Mouse (Mus musculus): ENCODE data around the gene Myo1e.

GRCm38 (mm10) chr9:70274887-70275555, 67.9 kb downstream of the Myo1e start:
- TF ChIP-seq HCFC1 (IDR thresholded peaks at IDR 0.05; ENCODE audit: borderline replicate concordance, insufficient read depth, low read length), result no peak
- no peak for TF ChIP-seq CHD2 (IDR thresholded peaks at IDR 0.05; ENCODE audit: low read depth, low read length)
- TF ChIP-seq ZNF384 (IDR thresholded peaks at IDR 0.05; ENCODE audit: low read depth, low read length), result no peak
- no peak for TF ChIP-seq MAFK (IDR thresholded peaks at IDR 0.05; ENCODE audit: insufficient read depth, low read depth, low read length)

Measured in ES-E14 (cell line).